Mouse (Mus musculus): ENCODE measurements at regions not wholly inside any gene's neighbourhood (a gene's known extent, or its start where the extent isn't known, plus 50 kb on each side); places are given as distances from the start of the nearest gene placed in this dataset.
A peak's percentile ranks its signal among the peaks of the same experiment; 100 is the strongest.

DNA sequence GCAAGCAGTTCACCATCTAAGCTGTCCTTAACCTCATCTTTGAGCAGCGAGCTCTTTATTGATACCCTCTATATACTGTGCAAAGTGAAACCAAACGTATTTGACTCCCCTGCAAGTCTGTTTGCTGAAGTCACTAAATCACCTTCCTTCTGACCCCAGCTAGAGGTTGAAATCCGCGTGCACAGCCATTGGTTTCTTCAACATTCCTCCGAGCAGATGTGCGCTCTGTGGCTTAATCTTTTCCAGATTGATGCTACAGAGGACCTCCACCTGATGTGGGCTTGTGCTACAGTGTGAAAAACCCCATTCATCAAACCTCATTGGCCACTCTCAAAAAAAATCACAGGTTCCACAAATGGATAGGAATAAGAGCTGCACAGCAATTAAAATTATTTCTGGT is 474.0 kb downstream of the Kcnj2 start:
- DNase-seq (ENCODE audit: low spot score), result no peak
- WGBS, result 43% methylated on average over 6 of the region's 6 CpGs

DNA sequence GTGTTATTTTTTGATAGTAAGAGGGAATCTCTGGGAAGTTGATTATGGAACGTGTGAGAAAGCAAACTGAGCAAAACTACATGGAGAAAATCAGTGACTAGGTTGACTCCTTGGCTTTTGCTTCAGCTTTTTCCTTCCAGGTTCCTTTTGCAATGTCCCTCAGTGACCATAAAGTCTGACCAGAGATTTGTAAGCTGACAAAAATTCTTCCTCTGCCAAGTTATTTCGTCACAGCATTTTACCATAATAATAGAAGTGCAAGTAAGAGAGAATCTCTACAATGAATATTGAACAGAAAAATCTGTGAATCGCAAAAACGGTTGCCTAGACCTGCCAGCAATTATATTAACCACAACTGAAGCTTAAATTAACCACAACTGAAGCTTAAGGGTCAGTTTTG is 479.3 kb downstream of the Kcnj2 start:
- H3K9me3 ChIP-seq (ENCODE audit: control insufficient read depth, low read length), result no peaks in the 10 kb centered on the region
- no peaks in the 10 kb centered on the region for H3K4me1 ChIP-seq (ENCODE audit: control insufficient read depth, insufficient read depth, low read length)
- no peak overlapping the region for H3K4me3 ChIP-seq (ENCODE audit: low read depth, low read length)
- peaks cover 12% of the 10 kb centered on the region for H3K27me3 ChIP-seq (replicated peaks; ENCODE audit: control insufficient read depth, insufficient read depth, low read length)
- H3K4me2 ChIP-seq (ENCODE audit: low read depth, low read length), result no peak overlapping the region
- no peaks in the 10 kb centered on the region for H3K36me3 ChIP-seq (ENCODE audit: control insufficient read depth, insufficient read depth, low read length)
- 83% methylated on average over 4 of the region's 4 CpGs for WGBS
- ATAC-seq (ENCODE audit: low read depth), result no peak
- no peak for DNase-seq (ENCODE audit: low spot score)
- H3K27ac ChIP-seq (replicated peaks; ENCODE audit: low read depth, low read length), result no peak overlapping the region
- H3K9ac ChIP-seq (ENCODE audit: low read depth, low read length), result no peak overlapping the region

More for the DNA sequence above, 474.0 kb downstream of the Kcnj2 start:
- Histone ChIP-seq H3K4me2 (ENCODE audit: low read depth, low read length) (no peak overlapping the region), H3K9ac (ENCODE audit: low read depth, low read length) (no peak overlapping the region), H3K4me3 (ENCODE audit: low read depth, low read length) (no peak overlapping the region), H3K36me3 (ENCODE audit: control insufficient read depth, insufficient read depth, low read length) (no peaks in the 10 kb centered on the region), H3K27ac (replicated peaks; ENCODE audit: low read depth, low read length) (no peak overlapping the region), H3K9me3 (ENCODE audit: control insufficient read depth, low read length) (no peaks in the 10 kb centered on the region), H3K4me1 (ENCODE audit: control insufficient read depth, insufficient read depth, low read length) (peaks cover 5% of the 10 kb centered on the region; the same call in 1 of the 2 replicates), H3K27me3 (replicated peaks; ENCODE audit: control insufficient read depth, insufficient read depth, low read length) (peaks cover 12% of the 10 kb centered on the region)
- no peak for ATAC-seq (ENCODE audit: low read depth)

DNA sequence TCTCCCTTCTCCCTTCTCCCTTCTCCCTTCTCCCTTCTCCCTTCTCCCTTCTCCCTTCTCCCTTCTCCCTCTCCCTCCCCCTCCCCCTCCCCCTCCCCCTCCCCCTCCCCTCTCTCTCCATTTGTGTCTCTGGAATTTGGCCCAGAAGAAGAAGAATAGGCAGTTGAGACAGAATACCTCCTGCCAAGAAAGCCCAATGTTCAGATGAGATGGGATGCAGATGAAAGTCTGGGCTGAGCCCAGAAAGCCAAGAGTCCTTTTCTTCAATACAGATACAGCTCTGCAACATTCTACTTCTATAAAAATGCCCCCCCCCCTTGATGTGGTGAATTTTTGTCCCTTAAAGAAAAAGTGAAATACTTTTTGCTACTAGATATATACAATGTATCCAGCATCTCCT is 489.2 kb downstream of the Kcnj2 start:
- Histone ChIP-seq H3K27me3 (replicated peaks; ENCODE audit: control insufficient read depth, insufficient read depth, low read length) (peaks cover 11% of the 10 kb centered on the region; the same call in 1 of the 2 replicates), H3K4me1 (ENCODE audit: control insufficient read depth, insufficient read depth, low read length) (no peaks in the 10 kb centered on the region), H3K27ac (replicated peaks; ENCODE audit: low read depth, low read length) (no peak overlapping the region), H3K9me3 (ENCODE audit: control insufficient read depth, low read length) (no peaks in the 10 kb centered on the region), H3K4me3 (ENCODE audit: low read depth, low read length) (no peak overlapping the region), H3K9ac (ENCODE audit: low read depth, low read length) (no peak overlapping the region), H3K4me2 (ENCODE audit: low read depth, low read length) (no peak overlapping the region), H3K36me3 (ENCODE audit: control insufficient read depth, insufficient read depth, low read length) (no peaks in the 10 kb centered on the region)
- no peak for ATAC-seq (ENCODE audit: low read depth)
- peak; percentile 22 for DNase-seq (ENCODE audit: low spot score)

DNA sequence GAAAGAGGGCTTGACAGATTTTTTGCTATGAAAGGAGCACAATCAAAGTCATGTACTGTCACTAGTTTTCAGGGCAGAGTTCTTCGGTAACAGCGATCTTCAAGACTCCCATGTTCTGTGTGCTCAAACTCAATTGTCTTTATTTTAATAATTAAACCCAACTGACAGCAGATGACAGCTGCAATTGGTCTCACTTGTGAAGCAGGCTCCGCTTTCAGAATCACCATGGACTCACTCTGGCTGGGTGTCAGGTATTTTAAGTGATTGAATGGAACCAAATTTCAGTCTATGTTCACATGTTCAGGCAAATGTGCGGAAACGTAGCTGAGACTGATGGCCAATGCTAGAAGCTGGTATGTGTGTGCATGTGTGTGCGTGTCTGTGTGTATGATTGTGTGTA is 489.7 kb downstream of the Kcnj2 start:
- H3K9me3 ChIP-seq (ENCODE audit: control insufficient read depth, low read length), result no peaks in the 10 kb centered on the region
- 43% methylated on average over 6 of the region's 6 CpGs for WGBS

DNA sequence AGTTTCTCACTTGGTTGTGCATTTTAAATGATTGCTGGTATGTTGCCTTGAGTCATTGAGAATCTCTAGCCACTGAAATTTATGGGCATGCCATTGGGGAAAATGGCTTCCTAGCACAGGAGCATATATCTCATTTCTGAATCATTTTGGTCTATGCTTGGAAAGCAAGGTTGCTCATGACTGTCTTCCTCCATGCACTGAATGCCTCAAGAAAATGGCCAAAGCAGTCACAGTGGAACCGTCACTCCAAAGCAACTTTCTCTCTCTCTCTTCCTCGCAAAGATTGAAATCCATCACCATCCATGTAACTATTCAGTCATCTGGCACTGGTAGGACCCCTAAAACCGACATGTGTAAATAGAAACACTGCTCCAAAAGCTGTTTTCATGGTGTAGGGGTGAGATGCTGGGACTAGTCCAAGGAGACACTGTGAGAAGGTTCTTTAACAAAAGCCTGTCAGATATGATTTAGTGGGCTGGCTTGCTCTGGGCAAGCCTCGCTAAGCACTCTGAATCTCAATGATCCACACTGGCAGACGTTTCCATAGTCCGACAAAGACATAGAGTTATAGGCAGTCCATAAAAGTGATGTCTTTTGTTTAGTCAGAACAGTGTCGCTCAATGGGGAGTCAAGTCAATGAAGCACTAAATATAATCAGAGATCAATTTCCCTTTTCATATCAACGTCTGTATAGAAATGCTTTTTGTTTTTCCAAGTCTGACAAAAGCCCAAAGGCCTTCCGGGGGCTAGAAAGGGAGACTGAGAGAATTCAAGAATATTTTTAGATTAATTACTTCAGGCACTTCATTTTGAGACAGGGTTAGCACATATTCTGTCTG is 492.6 kb downstream of the Kcnj2 start:
- H3K27me3 ChIP-seq (replicated peaks; ENCODE audit: control insufficient read depth, insufficient read depth, low read length), result peaks cover 15% of the 10 kb centered on the region; the same call in 1 of the 2 replicates
- whole genome bisulfite sequencing, result 68% methylated on average over 9 of the region's 9 CpGs

More for the DNA sequence above, 489.7 kb downstream of the Kcnj2 start:
- peak; percentile 85 for DNase-seq (ENCODE audit: low spot score)
- no peak overlapping the region for H3K4me3 ChIP-seq (ENCODE audit: low read depth, low read length)
- H3K36me3 ChIP-seq (ENCODE audit: control insufficient read depth, insufficient read depth, low read length), result no peaks in the 10 kb centered on the region
- H3K4me2 ChIP-seq (ENCODE audit: low read depth, low read length), result no peak overlapping the region
- peak; percentile 18; the same call in 1 of the 2 replicates for ATAC-seq (ENCODE audit: low read depth)
- peaks cover 11% of the 10 kb centered on the region; the same call in 1 of the 2 replicates for H3K27me3 ChIP-seq (replicated peaks; ENCODE audit: control insufficient read depth, insufficient read depth, low read length)
- H3K27ac ChIP-seq (replicated peaks; ENCODE audit: low read depth, low read length), result no peak overlapping the region
- no peak overlapping the region for H3K9ac ChIP-seq (ENCODE audit: low read depth, low read length)
- H3K4me1 ChIP-seq (ENCODE audit: control insufficient read depth, insufficient read depth, low read length), result no peaks in the 10 kb centered on the region

DNA sequence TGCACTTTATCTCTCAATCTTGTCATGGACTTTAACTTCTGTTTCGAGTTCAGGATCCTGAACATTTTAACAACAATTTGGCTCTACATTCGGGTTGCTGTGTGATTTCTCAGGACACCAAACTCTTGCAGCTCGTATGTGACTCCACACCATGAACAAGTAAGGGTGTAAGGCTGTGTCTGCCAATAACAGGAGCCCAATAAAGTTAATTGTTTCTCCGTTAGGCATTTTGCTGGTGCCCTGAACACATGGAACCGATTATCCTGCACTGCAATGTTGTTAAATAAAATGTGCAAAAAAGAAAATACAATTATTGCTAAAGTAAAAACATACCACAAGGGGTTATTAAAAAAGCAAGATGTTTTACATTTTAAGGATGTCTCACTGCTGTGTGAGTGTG is 497.2 kb downstream of the Kcnj2 start:
- Histone ChIP-seq H3K9ac (ENCODE audit: low read depth, low read length) (no peak overlapping the region), H3K36me3 (ENCODE audit: control insufficient read depth, insufficient read depth, low read length) (no peaks in the 10 kb centered on the region), H3K27me3 (replicated peaks; ENCODE audit: control insufficient read depth, insufficient read depth, low read length) (peaks cover 19% of the 10 kb centered on the region; the same call in 1 of the 2 replicates), H3K27ac (replicated peaks; ENCODE audit: low read depth, low read length) (no peak overlapping the region), H3K9me3 (ENCODE audit: control insufficient read depth, low read length) (no peaks in the 10 kb centered on the region), H3K4me3 (ENCODE audit: low read depth, low read length) (no peak overlapping the region), H3K4me2 (ENCODE audit: low read depth, low read length) (no peak overlapping the region), H3K4me1 (ENCODE audit: control insufficient read depth, insufficient read depth, low read length) (peaks cover 6% of the 10 kb centered on the region)
- 32% methylated on average over 5 of the region's 5 CpGs for WGBS
- DNase-seq (ENCODE audit: low spot score) (peak; percentile 56), ATAC-seq (ENCODE audit: low read depth) (no peak)

More for the DNA sequence above, 492.6 kb downstream of the Kcnj2 start:
- Histone ChIP-seq H3K9ac (ENCODE audit: low read depth, low read length) (no peak overlapping the region), H3K27ac (replicated peaks; ENCODE audit: low read depth, low read length) (no peak overlapping the region), H3K4me1 (ENCODE audit: control insufficient read depth, insufficient read depth, low read length) (no peaks in the 10 kb centered on the region; the same call in 1 of the 2 replicates), H3K4me3 (ENCODE audit: low read depth, low read length) (no peak overlapping the region), H3K4me2 (ENCODE audit: low read depth, low read length) (no peak overlapping the region), H3K9me3 (ENCODE audit: control insufficient read depth, low read length) (no peaks in the 10 kb centered on the region), H3K36me3 (ENCODE audit: control insufficient read depth, insufficient read depth, low read length) (no peaks in the 10 kb centered on the region)
- DNase-seq (ENCODE audit: low spot score), result no peak
- no peak for ATAC-seq (ENCODE audit: low read depth)

DNA sequence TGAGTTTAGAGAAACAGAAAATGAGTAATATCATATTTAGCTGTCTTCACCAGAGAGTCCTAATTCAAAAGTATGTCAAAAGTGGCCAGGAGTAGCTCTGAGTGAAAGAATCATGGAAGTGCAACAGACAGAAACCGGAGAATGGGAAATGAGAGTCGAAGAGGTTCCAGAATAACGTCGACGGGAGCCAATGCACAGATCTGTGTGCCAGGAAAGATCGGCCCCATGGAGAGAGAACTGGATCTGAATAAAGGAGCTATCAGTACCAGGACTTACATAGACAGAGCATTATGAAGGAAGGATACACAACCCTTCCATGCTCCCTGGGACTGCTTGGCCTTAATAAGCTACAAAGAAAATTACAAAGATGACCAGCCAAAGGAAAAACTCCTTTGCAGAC is 502.1 kb downstream of the Kcnj2 start:
- H3K9me3 ChIP-seq (ENCODE audit: control insufficient read depth, low read length), result peaks cover 9% of the 10 kb centered on the region
- H3K27me3 ChIP-seq (replicated peaks; ENCODE audit: control insufficient read depth, insufficient read depth, low read length), result peaks cover 13% of the 10 kb centered on the region; the same call in 1 of the 2 replicates
- ATAC-seq (ENCODE audit: low read depth) (no peak), DNase-seq (ENCODE audit: low spot score) (peak; percentile 23)
- no peak overlapping the region for H3K27ac ChIP-seq (replicated peaks; ENCODE audit: low read depth, low read length)
- H3K4me1 ChIP-seq (ENCODE audit: control insufficient read depth, insufficient read depth, low read length), result peaks cover 10% of the 10 kb centered on the region
- WGBS, result 61% methylated on average over 6 of the region's 6 CpGs
- H3K4me2 ChIP-seq (ENCODE audit: low read depth, low read length), result no peak overlapping the region
- no peak overlapping the region for H3K4me3 ChIP-seq (ENCODE audit: low read depth, low read length)
- H3K36me3 ChIP-seq (ENCODE audit: control insufficient read depth, insufficient read depth, low read length), result no peaks in the 10 kb centered on the region
- H3K9ac ChIP-seq (ENCODE audit: low read depth, low read length), result no peak overlapping the region

DNA sequence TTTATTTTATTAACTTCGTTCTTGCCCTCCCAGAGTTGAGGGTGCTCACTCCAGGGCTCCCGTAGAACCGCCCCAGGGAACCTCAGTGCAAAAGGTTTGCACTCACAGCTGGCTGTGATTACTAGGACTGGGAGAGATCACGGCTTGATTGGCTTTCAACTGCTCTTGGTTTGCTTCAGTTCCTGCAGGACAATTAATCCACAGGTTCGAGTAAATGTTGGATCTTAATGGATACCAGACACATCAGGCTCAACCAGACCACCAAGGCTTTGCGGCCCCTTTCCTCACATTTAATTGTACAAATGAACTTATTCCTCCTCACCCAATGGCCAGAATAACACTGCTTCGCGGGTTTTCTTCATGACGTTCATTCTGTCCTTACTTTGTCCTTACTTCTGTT is 502.9 kb downstream of the Kcnj2 start:
- no peak for ATAC-seq (ENCODE audit: low read depth)
- Histone ChIP-seq H3K9me3 (ENCODE audit: control insufficient read depth, low read length) (peaks cover 14% of the 10 kb centered on the region), H3K4me1 (ENCODE audit: control insufficient read depth, insufficient read depth, low read length) (peaks cover 10% of the 10 kb centered on the region; the same call in 1 of the 2 replicates), H3K9ac (ENCODE audit: low read depth, low read length) (no peak overlapping the region), H3K27ac (replicated peaks; ENCODE audit: low read depth, low read length) (no peak overlapping the region), H3K27me3 (replicated peaks; ENCODE audit: control insufficient read depth, insufficient read depth, low read length) (peaks cover 13% of the 10 kb centered on the region; the same call in 1 of the 2 replicates), H3K36me3 (ENCODE audit: control insufficient read depth, insufficient read depth, low read length) (no peaks in the 10 kb centered on the region), H3K4me3 (ENCODE audit: low read depth, low read length) (no peak overlapping the region), H3K4me2 (ENCODE audit: low read depth, low read length) (no peak overlapping the region)
- DNase-seq (ENCODE audit: low spot score), result no peak
- WGBS, result 33% methylated on average over 9 of the region's 9 CpGs

DNA sequence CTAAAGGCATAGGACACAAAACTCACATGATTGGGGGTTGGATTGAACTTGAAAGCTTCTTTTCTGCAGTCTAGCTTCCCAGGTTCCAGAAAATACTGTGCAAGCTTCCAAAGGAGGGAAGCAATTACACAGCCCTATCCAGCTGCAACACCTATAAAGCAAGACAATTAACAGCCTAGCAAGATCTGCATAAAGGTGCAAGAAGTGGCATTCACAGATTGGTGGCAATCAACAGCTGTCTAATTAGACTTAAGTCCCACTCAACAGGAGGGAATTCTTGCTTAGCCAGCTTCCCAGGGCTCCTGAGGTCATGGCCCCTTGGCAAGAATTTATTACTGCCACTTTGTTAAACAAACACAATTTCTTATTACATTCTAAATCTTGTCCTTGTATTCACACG is 511.9 kb downstream of the Kcnj2 start:
- WGBS, result 30% methylated on average over 1 of the region's 1 CpGs
- ATAC-seq (ENCODE audit: low read depth), result no peak
- DNase-seq (ENCODE audit: low spot score), result no peak

More for the DNA sequence above, 511.9 kb downstream of the Kcnj2 start:
- Histone ChIP-seq H3K4me3 (ENCODE audit: low read depth, low read length) (no peak overlapping the region), H3K27me3 (replicated peaks; ENCODE audit: control insufficient read depth, insufficient read depth, low read length) (no peaks in the 10 kb centered on the region), H3K4me1 (ENCODE audit: control insufficient read depth, insufficient read depth, low read length) (no peaks in the 10 kb centered on the region), H3K9ac (ENCODE audit: low read depth, low read length) (no peak overlapping the region), H3K4me2 (ENCODE audit: low read depth, low read length) (no peak overlapping the region), H3K9me3 (ENCODE audit: control insufficient read depth, low read length) (peaks cover 7% of the 10 kb centered on the region), H3K36me3 (ENCODE audit: control insufficient read depth, insufficient read depth, low read length) (no peaks in the 10 kb centered on the region), H3K27ac (replicated peaks; ENCODE audit: low read depth, low read length) (no peak overlapping the region)
